Mouse (Mus musculus): ENCODE data around the gene Map3k5.

DNA sequence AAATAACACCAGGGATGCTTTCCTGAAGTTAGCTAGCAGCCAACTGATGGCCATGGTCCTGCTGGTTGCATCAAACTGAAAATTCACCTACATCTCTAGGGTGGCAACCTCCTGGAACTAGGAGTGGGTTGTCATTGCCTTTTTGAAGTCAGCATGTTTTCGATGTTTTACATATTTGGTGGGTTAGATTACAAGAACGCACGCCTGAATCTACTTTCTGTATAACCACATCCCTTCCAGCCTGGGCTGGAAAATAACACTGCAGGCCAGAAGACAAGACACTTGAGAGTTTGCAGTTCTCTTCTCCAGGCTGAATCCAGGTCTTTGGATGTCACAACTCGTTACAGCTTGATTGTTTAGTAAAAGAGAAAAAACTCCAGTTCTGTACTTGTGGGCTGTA lies 28.5 kb downstream of the Map3k5 start:
- TF ChIP-seq SMC3 (IDR thresholded peaks at IDR 0.05; ENCODE audit: low read depth, low read length) (no peak), POLR2A (IDR thresholded peaks at IDR 0.05; ENCODE audit: control insufficient read depth in 1 of 2, insufficient read depth in 1 of 2, low read depth in 1 of 2, low read length in 2 of 2, poor library complexity in 1 of 2) (no peak), ZMIZ1 (IDR thresholded peaks at IDR 0.05; ENCODE audit: low read depth, low read length) (no peak), CTCF (IDR thresholded peaks at IDR 0.05 in 2 of 3, conservative IDR thresholded peaks at IDR 0.05 in 1 of 3; ENCODE audit: control insufficient read depth in 1 of 3, insufficient read depth in 1 of 3, low read depth in 2 of 3, low read length in 3 of 3, poor library complexity in 1 of 3, severe bottlenecking in 1 of 3) (no peak), MAFK (IDR thresholded peaks at IDR 0.05; ENCODE audit: borderline replicate concordance, low read depth, low read length) (no peak), GATA1 (IDR thresholded peaks at IDR 0.05; ENCODE audit: low read depth, low read length) (no peak), EP300 (IDR thresholded peaks at IDR 0.05; ENCODE audit: low read depth in 1 of 2, low read length in 2 of 2) (no peak)
